In the genomic region with DNA sequence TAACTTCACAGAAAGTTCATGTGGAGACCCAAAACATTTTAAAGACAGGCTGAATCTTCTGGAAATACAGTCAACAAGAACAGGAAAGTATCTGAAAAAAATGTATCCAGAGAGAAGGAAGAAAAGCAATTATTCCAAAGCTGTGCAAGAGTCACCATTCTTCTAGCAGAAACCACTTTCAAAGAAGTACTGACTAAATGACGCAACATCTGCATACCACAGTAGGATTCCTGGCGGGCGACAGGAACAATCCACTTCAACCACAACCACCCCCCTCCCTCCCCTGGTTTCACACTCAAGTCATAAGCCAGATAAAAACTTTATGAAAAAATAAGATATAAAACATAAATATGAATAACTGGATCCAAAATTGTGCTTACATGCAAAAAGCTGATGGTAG, we compare ENCODE assay signal across 16 mouse cellular contexts. TPM values are rescaled to one million over a fixed set of nuclear protein-coding genes. Genes with fewer than 3 reads are reported as not detected.
DNase-seq lines count a peak whose midpoint lies in the region; ATAC-seq and TF ChIP-seq lines count a peak whose summit lies in the region.
"Had no signal": no experiment of that assay in that cellular context is flagged by ENCODE, and none has a peak within 500 bp of the region (broad histone marks: within the 10 kb centered on the region; RNA-seq: fewer than 3 reads in every experiment).

No protein-coding gene starts in this region.

- H3K4me3 ChIP-seq in C2C12 (ENCODE audit: insufficient read depth, poor library complexity, severe bottlenecking), result no peak overlapping the region
- no peak overlapping the region for H3K4me3 ChIP-seq in lung, embryonic 15.5 days
- H3K4me3 ChIP-seq in stomach, postnatal 0 days (ENCODE audit: low read depth, low read length), result no peak overlapping the region
- H3K4me3 ChIP-seq in limb, embryonic 10.5 days, result no peak overlapping the region
- H3K4me3 ChIP-seq: hindbrain, embryonic 12.5 days had no signal

- WGBS in lung, embryonic 15.5 days, result 50% methylated on average over 3 of the region's 3 CpGs
- WGBS in stomach, postnatal 0 days, result 72% methylated on average over 3 of the region's 3 CpGs
- 92% methylated on average over 3 of the region's 3 CpGs for WGBS in limb, embryonic 10.5 days

- H3K27ac ChIP-seq in lung, embryonic 15.5 days, result peak overlapping the region; percentile 27
- no peak overlapping the region for H3K27ac ChIP-seq in stomach, postnatal 0 days (replicated peaks)
- no peak overlapping the region for H3K27ac ChIP-seq in limb, embryonic 10.5 days
- H3K27ac ChIP-seq: hindbrain, embryonic 12.5 days had no signal

- ATAC-seq in lung, embryonic 15.5 days (ENCODE audit: borderline replicate concordance, extremely low read depth, low FRiP score, low TSS enrichment), result no peak
- peak; percentile 57; the same call in 1 of the 2 replicates for ATAC-seq in megakaryocyte progenitor cell, adult 5-6 weeks (replicated peaks; ENCODE audit: poor library complexity)
- ATAC-seq in stomach, postnatal 0 days (ENCODE audit: low FRiP score, low TSS enrichment), result no peak
- ATAC-seq: activated CD4-positive, CD25-positive, alpha-beta regulatory T cell, adult 4 months; forebrain, embryonic 14.5 days; midbrain, embryonic 16.5 days had no signal

- H3K27me3 ChIP-seq in C2C12 (ENCODE audit: control insufficient read depth, insufficient read depth, insufficient read length), result no peaks in the 10 kb centered on the region
- no peaks in the 10 kb centered on the region for H3K27me3 ChIP-seq in lung, embryonic 15.5 days
- H3K27me3 ChIP-seq in stomach, postnatal 0 days (ENCODE audit: control insufficient read depth, insufficient read depth, low read length), result no peaks in the 10 kb centered on the region
- no peaks in the 10 kb centered on the region for H3K27me3 ChIP-seq in limb, embryonic 10.5 days (ENCODE audit: low read depth, poor library complexity, severe bottlenecking)
- H3K27me3 ChIP-seq: hindbrain, embryonic 12.5 days had no signal

- TF ChIP-seq EP300 in stomach, postnatal 0 days (optimal IDR thresholded peaks at IDR 0.05), result no peak

- peak; percentile 64 for DNase-seq in adipocyte (ENCODE audit: low spot score)
- DNase-seq in stomach, postnatal 0 days (ENCODE audit: low spot score), result no peak
- no peak for DNase-seq in limb, embryonic 10.5 days (ENCODE audit: low spot score)
- no peak for DNase-seq in heart, adult 11 months
- DNase-seq: cerebellum, postnatal 10 days; embryo, embryonic 11 days; left cerebral cortex, postnatal 4 days; right cerebral cortex, adult 18-20 months had no signal

- peaks cover 3% of the 10 kb centered on the region; the same call in 1 of the 2 replicates for H3K4me1 ChIP-seq in lung, embryonic 15.5 days
- H3K4me1 ChIP-seq in stomach, postnatal 0 days (replicated peaks; ENCODE audit: control insufficient read depth, insufficient read depth), result no peaks in the 10 kb centered on the region
- no peaks in the 10 kb centered on the region for H3K4me1 ChIP-seq in limb, embryonic 10.5 days
- H3K4me1 ChIP-seq: hindbrain, embryonic 12.5 days had no signal

- H3K79me3 ChIP-seq in C2C12 (ENCODE audit: low read depth), result peaks cover 1% of the 10 kb centered on the region

- peaks cover 24% of the 10 kb centered on the region for H3K36me3 ChIP-seq in C2C12 (ENCODE audit: control insufficient read depth, insufficient read depth)
- H3K36me3 ChIP-seq in lung, embryonic 15.5 days, result peaks cover 20% of the 10 kb centered on the region
- no peaks in the 10 kb centered on the region for H3K36me3 ChIP-seq in stomach, postnatal 0 days (ENCODE audit: control insufficient read depth, insufficient read depth, low read length)
- H3K36me3 ChIP-seq in limb, embryonic 10.5 days, result peaks cover 83% of the 10 kb centered on the region

- H3K79me2 ChIP-seq in C2C12 (ENCODE audit: control insufficient read depth, insufficient read depth), result no peaks in the 10 kb centered on the region

- H3K9ac ChIP-seq in lung, embryonic 15.5 days, result no peak overlapping the region
- H3K9ac ChIP-seq in stomach, postnatal 0 days (ENCODE audit: low read length), result no peak overlapping the region
- H3K9ac ChIP-seq: hindbrain, embryonic 12.5 days had no signal

- no peak overlapping the region for H3K4me2 ChIP-seq in lung, embryonic 15.5 days
- H3K4me2 ChIP-seq in stomach, postnatal 0 days (replicated peaks; ENCODE audit: low read depth), result no peak overlapping the region
- H3K4me2 ChIP-seq: hindbrain, embryonic 12.5 days; liver, embryonic 11.5 days had no signal

- TF ChIP-seq CTCF in C2C12 (IDR thresholded peaks at IDR 0.05; ENCODE audit: control insufficient read depth, insufficient read depth, insufficient read length), result no peak
- no peak for TF ChIP-seq CTCF in stomach, postnatal 0 days (IDR thresholded peaks at IDR 0.05; ENCODE audit: low read depth)

- H3K9me3 ChIP-seq in lung, embryonic 15.5 days, result no peaks in the 10 kb centered on the region
- H3K9me3 ChIP-seq in stomach, postnatal 0 days (ENCODE audit: control insufficient read depth, low read length), result no peaks in the 10 kb centered on the region
- no peaks in the 10 kb centered on the region for H3K9me3 ChIP-seq in limb, embryonic 10.5 days (replicated peaks)
- H3K9me3 ChIP-seq: hindbrain, embryonic 12.5 days had no signal

- H3ac ChIP-seq in C2C12 (ENCODE audit: control insufficient read depth, insufficient read length, low read depth), result no peak overlapping the region

TF ChIP-seq in C2C12, 6 proteins besides CTCF, POLR2A, EP300 and RAD21:
- TF ChIP-seq MAX (IDR thresholded peaks at IDR 0.05) (no peak), CEBPB (IDR thresholded peaks at IDR 0.05; ENCODE audit: low read depth) (peak; percentile 93)

RNA-seq across cellular contexts. Expression of gene Rbm6, which starts 39.2 kb away (rescaled TPM):
- 12.9 TPM for polyA plus RNA-seq in C2C12 (2012; fragmentation: generic; extraction: Trizol)
- 68.7 and 74.0 TPM in 2 replicates for polyA plus RNA-seq in lung, embryonic 15.5 days (2015; fragmentation: Nextera tagmentation; extraction: Ambion mirVana)
- total RNA-seq in megakaryocyte progenitor cell, adult 5-6 weeks (2015), result 74.5 and 80.7 TPM in 2 replicates
- 131 and 179 TPM in 2 replicates for total RNA-seq in megakaryocyte progenitor cell, adult 5-6 weeks (2017)
- 25.3 and 25.6 TPM in 2 replicates for polyA plus RNA-seq in stomach, postnatal 0 days (2015; fragmentation: Nextera tagmentation; extraction: Ambion mirVana)
- 96.4 and 116 TPM in 2 replicates for polyA plus RNA-seq in limb, embryonic 10.5 days (2016; fragmentation: Nextera tagmentation; extraction: Ambion mirVana)

RNA-seq across cellular contexts. Expression of gene Mon1a, which starts 54.1 kb away (rescaled TPM):
- polyA plus RNA-seq in C2C12 (2012; fragmentation: generic; extraction: Trizol), result 7.7 TPM
- 11.0 and 12.6 TPM in 2 replicates for polyA plus RNA-seq in lung, embryonic 15.5 days (2015; fragmentation: Nextera tagmentation; extraction: Ambion mirVana)
- total RNA-seq in megakaryocyte progenitor cell, adult 5-6 weeks (2015), result 5.3 and 5.9 TPM in 2 replicates
- total RNA-seq in megakaryocyte progenitor cell, adult 5-6 weeks (2017), result 16.6 and 18.4 TPM in 2 replicates
- polyA plus RNA-seq in stomach, postnatal 0 days (2015; fragmentation: Nextera tagmentation; extraction: Ambion mirVana), result 22.9 and 23.6 TPM in 2 replicates
- 10.9 and 11.6 TPM in 2 replicates for polyA plus RNA-seq in limb, embryonic 10.5 days (2016; fragmentation: Nextera tagmentation; extraction: Ambion mirVana)
